Mouse (Mus musculus) MEL (cell line): ENCODE measurements around the gene Fam219b.

ENCODE experiments used
- CHD2 ChIP-seq: IDR thresholded peaks from 2 replicates; pipeline ENCODE4 v1.6.1; 2011; ENCODE audit warnings: low read length, improper control_type of control experiment
- CTCF ChIP-seq, 3 experiments: IDR thresholded peaks in 2 of 3; conservative IDR thresholded peaks in 1 of 3; 2 replicates each; pipeline ENCODE4 v1.5.1; 2011 to 2012; ENCODE audit warnings: low read length in 3 of 3, low read depth in 2 of 3, mild to moderate bottlenecking in 2 of 3, improper control_type of control experiment in 1 of 3, inconsistent platforms in 1 of 3, mixed read lengths in 1 of 3, moderate library complexity in 1 of 3; ENCODE audit not compliant: control insufficient read depth in 1 of 3, insufficient read depth in 1 of 3, poor library complexity in 1 of 3, severe bottlenecking in 1 of 3

DNA sequence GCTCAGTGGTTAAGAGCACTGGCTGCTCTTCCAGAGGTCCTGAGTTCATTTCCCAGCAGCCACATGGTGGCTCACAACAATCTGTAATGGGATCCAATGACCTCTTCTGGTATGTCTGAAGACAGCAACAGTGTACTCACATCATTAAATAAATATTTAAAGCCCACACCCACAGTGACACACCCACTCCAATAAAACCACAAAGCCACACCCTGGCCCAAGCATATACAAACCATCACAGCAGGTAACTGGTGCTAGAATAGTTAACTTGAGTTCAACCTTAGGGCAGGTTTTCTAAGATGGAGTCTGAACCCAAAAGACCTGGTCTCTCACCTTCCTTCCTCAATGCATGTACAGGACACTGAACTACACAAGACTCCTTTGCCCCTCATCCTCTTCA is 42.4 kb upstream of the Fam219b start:
- TF ChIP-seq CHD2 = no peak
- TF ChIP-seq CTCF (IDR thresholded peaks at IDR 0.05 in 2 of 3, conservative IDR thresholded peaks at IDR 0.05 in 1 of 3; ENCODE audit: control insufficient read depth in 1 of 3, insufficient read depth in 1 of 3, low read depth in 2 of 3, low read length in 3 of 3, poor library complexity in 1 of 3, severe bottlenecking in 1 of 3) = no peak
